Mouse (Mus musculus) forebrain, embryonic 12.5 days (tissue): ENCODE measurements at regions not wholly inside any gene's neighbourhood (a gene's known extent, or its start where the extent isn't known, plus 50 kb on each side); places are given as distances from the start of the nearest gene placed in this dataset.

Source experiments
- ATAC-seq: fragments of 200-750 bp; cut with Nextera tagmentation; 2 replicates; pipeline ENCODE4 v1.8.0; 2017; ENCODE audit warnings: moderate TSS enrichment; ENCODE audit not compliant: low FRiP score
- H3K27ac ChIP-seq: fragments of 300-500 bp; sonication (generic); 2 replicates; pipeline ENCODE4 v1.5.1; 2016; ENCODE audit warnings: mild to moderate bottlenecking
- H3K27me3 ChIP-seq: fragments of 300-500 bp; sonication (generic); 2 replicates; pipeline ENCODE4 v1.6.1; 2016; ENCODE audit warnings: mild to moderate bottlenecking
- H3K36me3 ChIP-seq: fragments of 300-500 bp; sonication (generic); replicated peaks from 2 replicates; pipeline ENCODE4 v1.6.1; 2016; ENCODE audit warnings: mild to moderate bottlenecking
- H3K4me1 ChIP-seq: fragments of 300-500 bp; sonication (generic); 2 replicates; pipeline ENCODE4 v1.6.1; 2016
- H3K4me2 ChIP-seq: fragments of 300-500 bp; sonication (generic); 2 replicates; pipeline ENCODE4 v1.6.1; 2016; ENCODE audit warnings: mild to moderate bottlenecking, moderate library complexity
- H3K4me3 ChIP-seq: fragments of 300-500 bp; sonication (generic); replicated peaks from 2 replicates; pipeline ENCODE4 v1.5.1; 2016; ENCODE audit warnings: mild to moderate bottlenecking
- H3K9ac ChIP-seq: fragments of 300-500 bp; sonication (generic); 2 replicates; pipeline ENCODE4 v1.6.1; 2016; ENCODE audit warnings: mild to moderate bottlenecking
- H3K9me3 ChIP-seq: fragments of 300-500 bp; sonication (generic); 2 replicates; pipeline ENCODE4 v1.6.1; 2016
- WGBS: fragments of 180-500 bp; shearing (Covaris S2); methylation state at CpG from one replicate; pipeline ENCODE4 v1.1.7; 2016; 5-methylcytosine and 5-hydroxymethylcytosine counted together

GRCm38 (mm10) chr2:124927882-124928758 is 139.8 kb upstream of the Slc24a5 start:
- H3K27ac ChIP-seq = no peak overlapping the region
- H3K4me3 ChIP-seq = no peak overlapping the region
- H3K9me3 ChIP-seq = no peaks in the 10 kb centered on the region
- WGBS = 89% methylated on average over 10 of the region's 10 CpGs
- no peaks in the 10 kb centered on the region for H3K36me3 ChIP-seq
- H3K9ac ChIP-seq = no peak overlapping the region
- no peaks in the 10 kb centered on the region for H3K27me3 ChIP-seq
- ATAC-seq = peak; percentile 85; the same call in 1 of the 2 replicates
- 0 out of 2 replicates have a peak, but pooled peaks cover 6% of the 10 kb centered on the region for H3K4me1 ChIP-seq
- H3K4me2 ChIP-seq = no peak overlapping the region

GRCm38 (mm10) chr2:124928759-124929113 is 139.2 kb upstream of the Slc24a5 start:
- Histone ChIP-seq H3K4me3 (no peak overlapping the region), H3K4me1 (0 out of 2 replicates have a peak, but pooled peaks cover 6% of the 10 kb centered on the region), H3K9ac (no peak overlapping the region), H3K27me3 (no peaks in the 10 kb centered on the region), H3K4me2 (no peak overlapping the region), H3K27ac (no peak overlapping the region), H3K9me3 (no peaks in the 10 kb centered on the region), H3K36me3 (no peaks in the 10 kb centered on the region)
- no peak for ATAC-seq
- WGBS = 82% methylated on average over 5 of the region's 5 CpGs

GRCm38 (mm10) chr2:124930719-124931118 is 137.2 kb upstream of the Slc24a5 start:
- Histone ChIP-seq H3K27me3 (no peaks in the 10 kb centered on the region), H3K4me2 (no peak overlapping the region), H3K4me1 (0 out of 2 replicates have a peak, but pooled peaks cover 6% of the 10 kb centered on the region), H3K27ac (no peak overlapping the region), H3K4me3 (no peak overlapping the region), H3K36me3 (no peaks in the 10 kb centered on the region), H3K9me3 (no peaks in the 10 kb centered on the region), H3K9ac (no peak overlapping the region)
- ATAC-seq = no peak
- 22% methylated on average over 7 of the region's 7 CpGs for WGBS

- Histone ChIP-seq H3K4me2 (no peak overlapping the region), H3K27ac (no peak overlapping the region), H3K27me3 (no peaks in the 10 kb centered on the region), H3K9me3 (no peaks in the 10 kb centered on the region), H3K4me1 (0 out of 2 replicates have a peak, but pooled peaks cover 6% of the 10 kb centered on the region), H3K9ac (no peak overlapping the region), H3K36me3 (no peaks in the 10 kb centered on the region), H3K4me3 (no peak overlapping the region)
- ATAC-seq = no peak
- 64% methylated on average over 6 of the region's 6 CpGs for WGBS
These were observed 135.4 kb upstream of the Slc24a5 start for GRCm38 (mm10) chr2:124932566-124932965.

- Histone ChIP-seq H3K9me3 (no peaks in the 10 kb centered on the region), H3K4me1 (0 out of 2 replicates have a peak, but pooled peaks cover 6% of the 10 kb centered on the region), H3K36me3 (no peaks in the 10 kb centered on the region), H3K9ac (no peak overlapping the region), H3K27me3 (no peaks in the 10 kb centered on the region), H3K27ac (no peak overlapping the region), H3K4me2 (no peak overlapping the region), H3K4me3 (no peak overlapping the region)
- 88% methylated on average over 1 of the region's 1 CpGs for WGBS
- ATAC-seq = no peak
These were observed 134.0 kb upstream of the Slc24a5 start for GRCm38 (mm10) chr2:124933876-124934275.

- Histone ChIP-seq H3K27ac (no peak overlapping the region), H3K4me2 (no peak overlapping the region), H3K4me1 (peaks cover 16% of the 10 kb centered on the region; the same call in 1 of the 2 replicates), H3K27me3 (no peaks in the 10 kb centered on the region), H3K36me3 (no peaks in the 10 kb centered on the region), H3K9ac (no peak overlapping the region), H3K9me3 (no peaks in the 10 kb centered on the region), H3K4me3 (no peak overlapping the region)
- WGBS = 46% methylated on average over 2 of the region's 2 CpGs
- no peak for ATAC-seq
These were observed 119.6 kb upstream of the Slc24a5 start for GRCm38 (mm10) chr2:124948263-124948781.

- Histone ChIP-seq H3K4me1 (peaks cover 16% of the 10 kb centered on the region; the same call in 1 of the 2 replicates), H3K9me3 (no peaks in the 10 kb centered on the region), H3K4me3 (no peak overlapping the region), H3K27me3 (no peaks in the 10 kb centered on the region), H3K36me3 (no peaks in the 10 kb centered on the region), H3K27ac (no peak overlapping the region), H3K9ac (no peak overlapping the region), H3K4me2 (no peak overlapping the region)
- ATAC-seq = peak; percentile 36; the same call in 1 of the 2 replicates
- WGBS = 55% methylated on average over 9 of the region's 9 CpGs
These were observed 119.1 kb upstream of the Slc24a5 start for GRCm38 (mm10) chr2:124948812-124949211.

- no peak overlapping the region for H3K4me3 ChIP-seq
- no peak overlapping the region for H3K9ac ChIP-seq
- no peaks in the 10 kb centered on the region for H3K36me3 ChIP-seq
- no peaks in the 10 kb centered on the region for H3K9me3 ChIP-seq
- no peaks in the 10 kb centered on the region for H3K27me3 ChIP-seq
- WGBS = 37% methylated on average over 4 of the region's 4 CpGs
- H3K4me1 ChIP-seq = peaks cover 16% of the 10 kb centered on the region; the same call in 1 of the 2 replicates
- no peak overlapping the region for H3K4me2 ChIP-seq
- no peak for ATAC-seq
- no peak overlapping the region for H3K27ac ChIP-seq
These were observed 115.7 kb upstream of the Slc24a5 start for GRCm38 (mm10) chr2:124952212-124952611.

GRCm38 (mm10) chr2:124953015-124953414 is 114.9 kb upstream of the Slc24a5 start:
- no peaks in the 10 kb centered on the region for H3K36me3 ChIP-seq
- ATAC-seq = no peak
- no peaks in the 10 kb centered on the region for H3K9me3 ChIP-seq
- H3K4me3 ChIP-seq = no peak overlapping the region
- WGBS = 71% methylated on average over 5 of the region's 5 CpGs
- peaks cover 15% of the 10 kb centered on the region; the same call in 1 of the 2 replicates for H3K4me1 ChIP-seq
- H3K27me3 ChIP-seq = no peaks in the 10 kb centered on the region
- H3K27ac ChIP-seq = no peak overlapping the region
- no peak overlapping the region for H3K4me2 ChIP-seq
- no peak overlapping the region for H3K9ac ChIP-seq

GRCm38 (mm10) chr2:124955843-124956242 is 112.1 kb upstream of the Slc24a5 start:
- Histone ChIP-seq H3K9me3 (no peaks in the 10 kb centered on the region), H3K27ac (no peak overlapping the region), H3K4me3 (no peak overlapping the region), H3K9ac (no peak overlapping the region), H3K4me1 (no peaks in the 10 kb centered on the region; the same call in 1 of the 2 replicates), H3K27me3 (no peaks in the 10 kb centered on the region), H3K36me3 (no peaks in the 10 kb centered on the region), H3K4me2 (no peak overlapping the region)
- 29% methylated on average over 7 of the region's 7 CpGs for WGBS
- ATAC-seq = no peak

GRCm38 (mm10) chr2:124959431-124959830 is 108.5 kb upstream of the Slc24a5 start:
- ATAC-seq = no peak
- H3K4me1 ChIP-seq = no peaks in the 10 kb centered on the region; the same call in 1 of the 2 replicates
- H3K36me3 ChIP-seq = no peaks in the 10 kb centered on the region
- H3K9ac ChIP-seq = no peak overlapping the region
- H3K27me3 ChIP-seq = no peaks in the 10 kb centered on the region
- WGBS = 88% methylated on average over 5 of the region's 5 CpGs
- no peak overlapping the region for H3K4me2 ChIP-seq
- no peak overlapping the region for H3K27ac ChIP-seq
- no peaks in the 10 kb centered on the region for H3K9me3 ChIP-seq
- no peak overlapping the region for H3K4me3 ChIP-seq

- H3K36me3 ChIP-seq = no peaks in the 10 kb centered on the region
- WGBS = 48% methylated on average over 17 of the region's 17 CpGs
- H3K9me3 ChIP-seq = no peaks in the 10 kb centered on the region
- no peak overlapping the region for H3K4me3 ChIP-seq
- H3K9ac ChIP-seq = no peak overlapping the region
- no peak overlapping the region for H3K4me2 ChIP-seq
- H3K27ac ChIP-seq = no peak overlapping the region
- peak; percentile 27; the same call in 1 of the 2 replicates for ATAC-seq
- no peaks in the 10 kb centered on the region for H3K27me3 ChIP-seq
- no peaks in the 10 kb centered on the region for H3K4me1 ChIP-seq
These were observed 95.8 kb upstream of the Slc24a5 start for GRCm38 (mm10) chr2:124971826-124972749.
